Mouse (Mus musculus): ENCODE data around the gene Adarb1. TPM values are rescaled to one million over a fixed set of nuclear protein-coding genes. Genes with fewer than 3 reads are reported as not detected.
"Not testable (repeated sequence)": the region's sequence is repeated elsewhere in the genome, so short reads cannot be mapped to it uniquely, and the experiment has no call there.

The Adarb1 gene
- polyA plus RNA-seq, 2 experiments from 2014 or later = 0.74 to 1.2 TPM

- ATAC-seq = no peak
Observed at GRCm38 (mm10) chr10:77305766-77306165, 112.3 kb downstream of the Adarb1 start.

DNA sequence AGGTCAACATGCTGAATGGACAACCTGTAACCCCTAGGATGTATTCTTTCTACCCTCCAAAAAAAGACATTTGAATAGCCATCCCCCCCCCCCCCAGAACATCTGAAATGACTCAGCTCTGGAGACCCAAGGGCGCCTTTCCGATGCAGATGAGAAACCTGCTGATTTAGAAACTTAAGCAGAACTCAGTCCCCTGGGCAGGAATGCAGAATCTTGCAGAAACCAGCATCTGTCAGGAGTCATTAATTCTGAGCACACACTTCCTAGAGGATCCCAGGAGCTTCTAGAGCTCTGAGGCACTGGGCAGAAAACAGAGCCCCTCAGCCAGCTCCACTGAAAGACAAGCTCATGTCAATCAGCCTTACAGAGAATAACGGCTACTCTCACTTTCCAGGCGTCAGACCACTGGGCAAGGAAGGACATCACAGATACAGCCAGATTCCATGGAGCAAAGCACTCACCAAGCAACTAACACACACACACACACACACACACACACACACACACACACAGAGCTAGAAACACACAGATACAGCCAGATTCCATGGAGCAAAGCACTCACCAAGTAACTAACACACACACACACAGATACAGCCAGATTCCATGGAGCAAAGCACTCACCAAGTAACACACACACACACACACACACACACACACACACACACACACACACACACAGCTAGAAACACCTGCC lies 113.1 kb downstream of the Adarb1 start:
- ATAC-seq = no peak

DNA sequence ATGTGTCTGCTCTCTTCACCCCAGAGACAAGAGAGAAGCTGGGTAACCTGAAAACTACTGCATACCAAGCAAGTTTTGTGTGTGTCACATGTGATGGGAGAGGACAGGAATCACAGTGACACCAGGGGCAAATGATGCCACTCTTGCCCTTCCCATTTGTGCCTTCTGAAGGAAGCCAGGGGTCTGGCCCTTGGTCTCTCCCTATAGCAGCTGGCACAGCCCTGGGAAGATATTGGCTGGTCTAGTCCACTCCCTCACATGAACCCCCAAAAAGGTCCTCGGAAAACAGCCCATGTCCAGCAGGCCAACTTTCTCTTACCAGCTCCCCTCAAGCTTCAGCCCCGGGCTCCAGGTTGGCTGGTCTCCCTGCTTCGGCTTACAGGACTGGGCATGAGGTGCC lies 113.7 kb downstream of the Adarb1 start:
- no peak for ATAC-seq

DNA sequence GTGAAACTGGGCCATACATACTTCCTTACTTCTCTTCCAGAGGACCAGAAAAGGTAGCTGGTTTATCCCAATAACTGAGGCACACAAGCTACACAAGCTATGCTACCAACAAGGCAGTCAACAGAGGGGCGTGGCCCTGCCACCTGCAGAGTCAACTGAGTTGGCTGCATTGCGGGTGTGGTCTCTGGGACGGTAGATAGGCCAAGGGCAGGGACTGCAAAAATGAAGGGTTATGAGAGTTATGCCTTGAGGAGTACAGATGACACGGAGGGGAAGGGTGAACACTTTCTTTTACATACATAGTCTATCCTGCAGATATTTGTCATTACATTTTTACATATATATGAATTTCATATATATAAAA lies 117.2 kb downstream of the Adarb1 start:
- no peak for ATAC-seq

- ATAC-seq = no peak
Observed at GRCm38 (mm10) chr10:77300237-77300933, 117.7 kb downstream of the Adarb1 start.

DNA sequence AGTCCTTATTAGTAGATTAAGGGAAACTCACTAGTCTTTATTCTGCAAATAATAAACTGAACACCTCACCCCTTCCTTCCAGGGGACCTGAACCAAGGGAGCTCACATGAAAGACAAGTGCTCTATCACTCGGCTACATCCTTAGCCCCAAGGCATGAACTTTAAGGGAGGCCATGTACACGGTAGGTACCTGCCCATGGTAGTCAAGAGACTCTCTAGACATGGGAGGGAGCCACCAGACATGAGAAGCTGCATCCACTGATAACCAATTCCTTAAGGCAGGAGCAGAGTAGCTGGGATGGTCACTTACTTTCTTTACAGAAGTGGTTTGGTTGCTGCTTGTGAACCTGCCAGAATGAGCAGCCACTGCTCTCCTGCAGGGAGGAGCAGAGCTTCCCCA lies 118.9 kb downstream of the Adarb1 start:
- ATAC-seq = no peak

- ATAC-seq = no peak
Observed at GRCm38 (mm10) chr10:77298621-77299020, 119.4 kb downstream of the Adarb1 start.

GRCm38 (mm10) chr10:77294691-77295090 lies 123.4 kb downstream of the Adarb1 start:
- no peak for ATAC-seq

DNA sequence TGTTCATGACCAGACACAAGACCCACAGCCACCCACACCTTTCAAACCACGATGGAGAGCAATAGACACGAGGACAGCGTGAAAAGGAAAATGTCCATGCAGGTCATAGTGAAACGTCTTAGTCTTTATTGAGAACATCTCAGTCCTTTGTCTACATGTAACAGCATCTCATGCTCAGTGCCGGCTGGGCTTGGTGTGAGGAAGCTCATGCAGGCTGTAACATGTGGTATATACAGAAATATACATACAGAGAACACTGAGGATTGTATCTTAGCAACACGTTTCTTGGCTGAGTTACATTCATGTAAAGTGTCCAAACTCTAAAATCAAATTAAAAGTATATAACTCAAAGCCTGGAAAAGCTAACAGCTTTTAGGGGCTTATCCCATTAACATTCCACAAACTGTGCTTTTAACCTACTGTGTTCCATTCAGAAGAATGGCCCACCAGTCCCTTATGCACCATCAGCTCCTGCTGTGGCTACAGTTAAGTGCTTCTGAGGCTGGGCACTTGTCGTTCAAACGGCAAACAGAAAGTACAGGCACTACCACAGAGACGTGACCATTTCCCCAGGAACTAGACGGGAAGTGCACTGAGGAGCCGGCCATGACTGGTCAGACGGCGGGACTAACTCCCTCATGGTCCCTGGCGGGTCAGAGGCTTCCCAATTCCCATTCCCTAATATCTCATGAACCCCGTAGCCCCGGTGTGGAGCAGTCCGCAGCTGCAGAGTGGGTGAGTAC lies 127.3 kb downstream of the Adarb1 start:
- ATAC-seq = no peak

DNA sequence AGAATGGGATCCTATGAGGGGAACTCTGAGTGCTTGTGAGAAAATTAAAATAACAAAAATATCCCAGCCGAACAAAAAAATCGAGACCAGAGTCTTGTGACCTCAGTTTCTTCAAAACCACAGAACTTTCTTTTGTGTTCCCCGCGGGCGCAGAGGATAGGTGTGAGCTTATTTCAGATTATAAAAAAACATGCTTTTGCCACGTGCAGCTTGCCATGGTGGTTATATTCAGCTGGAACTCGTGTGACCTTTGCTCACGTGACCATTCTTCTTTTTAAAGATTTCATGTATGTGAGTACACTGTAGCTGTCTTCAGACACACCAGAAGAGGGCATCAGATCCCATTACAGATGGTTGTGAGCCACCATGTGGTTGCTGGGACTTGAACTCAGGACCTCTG lies 128.5 kb downstream of the Adarb1 start:
- no peak for ATAC-seq

- no peak for ATAC-seq
Observed at GRCm38 (mm10) chr10:77288639-77289195, 129.4 kb downstream of the Adarb1 start.

DNA sequence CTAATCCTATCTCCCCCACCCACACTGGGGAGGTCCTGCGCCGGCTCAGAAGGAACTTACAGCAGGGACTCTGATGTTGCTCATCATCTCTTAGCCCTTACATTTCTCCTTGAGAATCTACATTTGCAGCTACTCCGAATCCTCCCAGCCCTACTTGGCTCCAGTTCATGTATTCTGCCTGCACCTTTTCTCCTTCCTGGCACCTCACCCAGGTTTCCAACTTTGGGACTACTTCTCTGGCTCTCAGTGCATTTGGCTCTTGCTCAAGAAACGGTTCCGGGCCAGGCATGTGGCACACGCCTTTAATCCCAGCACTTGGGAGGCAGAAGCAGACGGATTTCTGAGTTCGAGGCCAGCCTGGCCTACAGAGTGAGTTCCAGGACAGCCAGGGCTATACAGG lies 130.4 kb downstream of the Adarb1 start:
- ATAC-seq = no peak

- ATAC-seq = no peak
Observed at GRCm38 (mm10) chr10:77284832-77285231, 133.2 kb downstream of the Adarb1 start.

DNA sequence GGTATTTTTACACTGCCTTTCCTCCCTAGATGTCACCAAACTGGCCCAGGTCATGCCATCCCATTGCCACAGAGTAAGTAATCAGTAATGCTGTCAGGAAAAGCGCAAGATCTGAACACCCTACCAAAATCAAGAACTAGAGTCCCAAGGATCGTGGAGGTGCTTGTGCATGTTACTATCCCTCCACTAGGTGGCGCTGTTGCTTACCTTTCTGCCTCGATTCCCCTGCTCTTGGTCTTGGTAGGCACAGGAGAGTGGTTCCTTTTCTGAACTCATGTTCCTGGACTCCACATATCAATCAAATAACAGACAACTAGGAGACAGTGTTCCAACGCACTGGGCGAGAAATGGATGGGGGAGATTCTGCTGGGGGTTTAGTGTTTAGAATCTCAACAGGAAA lies 135.2 kb downstream of the Adarb1 start:
- peak; percentile 62 for ATAC-seq

DNA sequence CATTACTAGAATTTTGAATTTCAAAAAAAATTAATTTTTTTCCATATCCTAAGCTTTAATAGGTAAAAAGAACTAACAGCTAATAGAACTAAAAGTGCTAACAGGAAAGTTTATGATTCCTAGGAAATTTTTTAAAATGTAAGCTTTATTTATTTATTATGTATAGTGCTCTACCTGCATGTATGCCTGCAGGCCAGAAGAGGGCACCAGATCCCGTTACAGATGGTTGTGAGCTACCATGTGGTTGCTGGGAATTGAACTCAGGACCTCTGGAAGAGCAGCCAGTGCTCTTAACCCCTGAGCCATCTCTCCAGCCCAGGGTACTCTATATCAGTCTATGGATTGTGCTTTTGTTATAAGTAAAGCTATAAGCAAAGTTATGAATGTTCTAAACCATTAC lies 136.0 kb downstream of the Adarb1 start:
- not testable (repeated sequence) for ATAC-seq

DNA sequence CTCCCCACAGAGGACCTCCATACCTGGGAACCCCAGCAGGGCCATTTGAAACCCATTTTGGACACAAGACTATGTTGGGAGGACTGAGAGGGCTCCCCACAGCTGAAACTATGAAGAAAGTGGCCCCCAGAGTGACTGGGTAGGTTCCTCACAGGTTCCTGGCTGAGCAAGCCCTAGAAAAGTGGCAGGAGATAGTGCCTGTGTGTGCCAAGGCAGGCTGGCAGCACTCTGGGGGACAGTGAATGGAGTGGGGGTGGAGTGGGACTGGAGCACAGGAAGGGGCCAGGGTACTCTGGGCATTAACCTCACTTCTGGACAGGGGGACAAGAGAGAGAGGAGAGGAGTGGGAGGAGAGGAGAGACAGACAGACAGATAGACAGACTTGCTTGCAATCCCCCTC lies 144.3 kb downstream of the Adarb1 start:
- ATAC-seq = no peak

DNA sequence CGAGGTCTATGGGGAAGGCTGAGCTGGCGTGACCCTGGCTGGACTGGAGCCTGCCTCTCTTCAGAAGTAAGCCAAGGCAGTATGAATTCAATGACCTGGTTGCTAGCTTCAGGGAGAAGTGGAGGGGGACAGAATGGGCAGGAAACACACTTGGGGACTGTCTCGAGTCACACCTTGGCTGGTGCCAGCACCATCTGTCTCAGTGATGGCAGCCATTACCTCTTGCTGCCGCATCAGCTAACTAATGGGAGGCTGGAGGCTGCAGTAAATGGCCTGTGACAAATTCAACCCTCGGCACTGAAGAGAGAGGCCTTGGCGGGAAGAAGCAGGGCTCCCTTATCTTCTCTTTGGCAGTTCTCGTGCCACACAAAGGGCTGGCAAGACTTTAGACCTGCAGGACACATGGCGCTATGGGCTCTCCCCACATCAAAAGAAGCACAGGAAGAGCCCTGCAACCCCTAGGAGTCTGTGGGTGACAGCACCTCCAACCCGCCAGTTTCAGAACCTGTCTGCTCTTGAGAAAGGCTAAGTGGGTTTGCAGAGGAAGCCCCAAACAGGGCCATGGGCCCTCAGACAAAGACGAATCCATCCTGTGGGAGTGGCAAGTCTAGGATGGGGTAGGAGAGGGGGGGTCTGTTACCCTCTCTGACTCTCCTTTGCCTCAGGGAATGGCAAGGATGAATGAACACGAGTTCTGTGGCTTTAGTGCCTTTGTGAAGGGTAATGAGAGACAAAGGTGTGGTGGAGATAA lies 144.9 kb downstream of the Adarb1 start:
- ATAC-seq = peak; percentile 75

DNA sequence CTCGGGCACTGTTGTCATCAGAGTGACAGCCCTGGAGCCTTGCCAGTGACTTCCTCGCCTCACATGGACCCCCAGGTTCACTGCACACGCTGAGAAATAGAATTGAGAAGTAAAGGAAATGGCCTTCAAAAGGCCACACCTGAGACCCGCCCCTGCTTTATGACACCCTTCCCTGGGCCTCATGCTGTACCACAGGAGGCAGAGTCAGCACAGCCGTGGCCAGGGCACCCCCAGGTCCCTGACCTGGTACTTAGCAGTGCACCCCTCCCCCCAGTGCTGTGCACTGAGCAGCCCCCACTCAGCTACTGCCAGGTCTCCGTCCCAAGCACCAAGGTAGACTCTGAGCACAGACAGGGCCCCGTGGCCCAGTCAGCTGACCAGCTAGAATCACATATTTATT lies 148.9 kb downstream of the Adarb1 start:
- ATAC-seq = no peak

- ATAC-seq = no peak
Observed at GRCm38 (mm10) chr10:77267027-77267426, 151.0 kb downstream of the Adarb1 start.

GRCm38 (mm10) chr10:77266281-77266680 lies 151.8 kb downstream of the Adarb1 start:
- no peak for ATAC-seq

- no peak for ATAC-seq
Observed at GRCm38 (mm10) chr10:77260166-77260875, 157.7 kb downstream of the Adarb1 start.
